In the genomic region with DNA sequence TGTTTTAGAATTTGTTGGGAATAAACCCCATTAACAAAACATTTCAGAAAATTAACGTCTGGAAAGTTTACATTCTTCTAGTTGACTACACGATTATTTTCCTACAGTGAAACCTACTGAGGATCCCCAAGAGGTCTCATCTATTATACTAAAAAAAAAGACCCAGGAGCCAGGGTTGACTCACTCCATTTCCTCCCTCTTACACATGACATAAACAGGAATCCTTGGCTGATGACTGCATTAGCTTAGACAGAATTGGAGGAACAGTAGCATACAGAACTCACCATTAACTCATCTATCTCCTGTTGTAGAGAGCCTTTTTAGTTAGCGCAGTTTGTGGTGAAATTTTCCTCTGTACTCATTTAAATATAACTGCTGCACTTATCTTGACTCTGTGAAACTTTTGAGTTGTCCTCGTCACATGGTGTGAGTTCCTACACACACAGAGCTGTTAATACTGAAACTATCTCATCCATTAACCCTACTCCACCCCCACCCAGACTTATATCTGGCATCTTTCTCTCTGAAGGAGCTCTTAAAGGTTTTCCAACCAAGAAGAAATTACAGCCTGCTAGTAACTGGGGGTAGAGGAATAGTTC, we compare ENCODE assay signal across 17 mouse cellular contexts.
DNase-seq lines count a peak whose midpoint lies in the region; ATAC-seq and TF ChIP-seq lines count a peak whose summit lies in the region.
"Had no signal": no experiment of that assay in that cellular context is flagged by ENCODE, and none has a peak within 500 bp of the region (broad histone marks: within the 10 kb centered on the region; RNA-seq: fewer than 3 reads in every experiment).

No protein-coding gene starts in this region.

- no peak overlapping the region for H3K9ac ChIP-seq in lung, postnatal 0 days (replicated peaks; ENCODE audit: low read depth)
- H3K9ac ChIP-seq: forebrain, embryonic 15.5 days; neural tube, embryonic 13.5 days had no signal

- no peaks in the 10 kb centered on the region for H3K27me3 ChIP-seq in lung, postnatal 0 days (replicated peaks; ENCODE audit: insufficient read depth, low read length)
- H3K27me3 ChIP-seq: forebrain, embryonic 15.5 days; neural tube, embryonic 13.5 days had no signal

- H3K9me3 ChIP-seq in lung, postnatal 0 days (ENCODE audit: low read length) = no peaks in the 10 kb centered on the region
- H3K9me3 ChIP-seq: forebrain, embryonic 15.5 days; hindbrain, embryonic 10.5 days; neural tube, embryonic 13.5 days had no signal

- intact Hi-C loops in heart, postnatal 10 days (cut with DNase I) = no loop called here

- peak; percentile 28 for DNase-seq in heart, adult 11 months
- no peak for DNase-seq in heart, postnatal 10 days
- peak; percentile 36 for DNase-seq in lung, postnatal 0 days (ENCODE audit: low spot score)
- no peak for DNase-seq in lung, postnatal 10 days
- peak; percentile 44 for DNase-seq in brain, adult 2 months (ENCODE audit: low read depth, low spot score)
- DNase-seq in left cerebral cortex, adult 11 months (ENCODE audit: low spot score) = no peak
- no peak for DNase-seq in kidney, adult 9 months
- no peak for DNase-seq in right cerebral cortex, adult 18-20 months
- DNase-seq: B cell, adult 2 months; cerebellum, adult 18-20 months; embryo, embryonic 11 days; kidney, postnatal 10 days; lung, adult 18-20 months; thymus, postnatal 36 days had no signal

- TF ChIP-seq EP300 in lung, postnatal 0 days (IDR thresholded peaks at IDR 0.05) = peak; percentile 23; the same call in 1 of the 2 replicates

- no peak overlapping the region for H3K27ac ChIP-seq in lung, postnatal 0 days (ENCODE audit: low read length)
- H3K27ac ChIP-seq: forebrain, embryonic 15.5 days; hindbrain, embryonic 10.5 days; neural tube, embryonic 13.5 days had no signal

- peak; percentile 54 for ATAC-seq in lung, postnatal 0 days
- ATAC-seq: forebrain, embryonic 15.5 days had no signal

- H3K4me1 ChIP-seq in lung, postnatal 0 days (ENCODE audit: insufficient read depth, low read depth, low read length) = no peaks in the 10 kb centered on the region
- H3K4me1 ChIP-seq: hindbrain, embryonic 10.5 days had no signal

- H3K4me2 ChIP-seq in lung, postnatal 0 days (replicated peaks; ENCODE audit: low read depth, low read length) = no peak overlapping the region
- H3K4me2 ChIP-seq: forebrain, embryonic 15.5 days; neural tube, embryonic 13.5 days had no signal

- no peaks in the 10 kb centered on the region for H3K36me3 ChIP-seq in lung, postnatal 0 days (ENCODE audit: insufficient read depth, low read length)
- H3K36me3 ChIP-seq: forebrain, embryonic 15.5 days; hindbrain, embryonic 10.5 days; neural tube, embryonic 13.5 days had no signal

- H3K4me3 ChIP-seq in lung, postnatal 0 days (ENCODE audit: low read depth, low read length) = no peak overlapping the region
- H3K4me3 ChIP-seq: forebrain, embryonic 15.5 days; hindbrain, embryonic 10.5 days; neural tube, embryonic 13.5 days had no signal

- WGBS in lung, postnatal 0 days = 54% methylated on average over 4 of the region's 4 CpGs

- no peak for TF ChIP-seq CTCF in lung, postnatal 0 days (IDR thresholded peaks at IDR 0.05)

Comparison
In these comparisons a context has a peak if more than half of its experiments do, and no peak if none do; other contexts are left out.
1. DNase-seq: peak in heart, adult 11 months (single experiment), lung, postnatal 0 days (single experiment) and brain, adult 2 months (single experiment); none in heart, postnatal 10 days (0 of 2), lung, postnatal 10 days (single experiment), left cerebral cortex, adult 11 months (single experiment), kidney, adult 9 months (single experiment) and right cerebral cortex, adult 18-20 months (single experiment).